Mouse (Mus musculus) testis, adult 2 months (tissue): ENCODE results near the gene Syt3. TPM values are rescaled to one million over a fixed set of nuclear protein-coding genes. Genes with fewer than 3 reads are reported as not detected.

Experiments used
- H3K27ac ChIP-seq: fragments of 200-500 bp; 2 replicates; pipeline ENCODE4 v1.5.1; 2012; ENCODE audit warnings: low read depth, low read length; ENCODE audit not compliant: control insufficient read depth, insufficient read depth
- H3K27me3 ChIP-seq: fragments of 200-500 bp; 2 replicates; pipeline ENCODE4 v1.6.1; 2012; ENCODE audit warnings: mild to moderate bottlenecking, low read length, moderate library complexity; ENCODE audit not compliant: control insufficient read depth, insufficient read depth
- H3K36me3 ChIP-seq: fragments of 200-500 bp; 2 replicates; pipeline ENCODE4 v1.6.1; 2012; ENCODE audit warnings: mild to moderate bottlenecking, low read length; ENCODE audit not compliant: control insufficient read depth, insufficient read depth
- H3K4me1 ChIP-seq: fragments of 200-500 bp; 2 replicates; pipeline ENCODE4 v1.6.1; 2012; ENCODE audit warnings: low read length; ENCODE audit not compliant: control insufficient read depth, insufficient read depth
- H3K4me3 ChIP-seq: fragments of 200-500 bp; 2 replicates; pipeline ENCODE4 v1.5.1; 2012; ENCODE audit warnings: low read depth, mild to moderate bottlenecking, low read length, moderate library complexity, mixed read lengths; ENCODE audit not compliant: control insufficient read depth
- CTCF ChIP-seq: fragments of 200-500 bp; IDR thresholded peaks from 2 replicates; pipeline ENCODE4 v1.5.1; 2012; ENCODE audit warnings: low read depth, mild to moderate bottlenecking, inconsistent platforms, low read length, moderate library complexity; ENCODE audit not compliant: control insufficient read depth, insufficient read depth, insufficient replicate concordance
- POLR2A ChIP-seq: fragments of 200-500 bp; IDR thresholded peaks from 2 replicates; pipeline ENCODE4 v1.6.1; 2012; ENCODE audit warnings: low read depth, mild to moderate bottlenecking, inconsistent platforms, low read length, moderate library complexity; ENCODE audit not compliant: control insufficient read depth
- polyA plus RNA-seq: library from polyadenylated mRNA; depleted of rRNA; stranded (reverse); fragments of >200 nt; gene quantifications from 2 replicates; pipeline ENCODE4 v1.2.3, GENCODE M21; 2012

Syt3 gene
- polyA plus RNA-seq, 1 experiment: 2.0 TPM

DNA sequence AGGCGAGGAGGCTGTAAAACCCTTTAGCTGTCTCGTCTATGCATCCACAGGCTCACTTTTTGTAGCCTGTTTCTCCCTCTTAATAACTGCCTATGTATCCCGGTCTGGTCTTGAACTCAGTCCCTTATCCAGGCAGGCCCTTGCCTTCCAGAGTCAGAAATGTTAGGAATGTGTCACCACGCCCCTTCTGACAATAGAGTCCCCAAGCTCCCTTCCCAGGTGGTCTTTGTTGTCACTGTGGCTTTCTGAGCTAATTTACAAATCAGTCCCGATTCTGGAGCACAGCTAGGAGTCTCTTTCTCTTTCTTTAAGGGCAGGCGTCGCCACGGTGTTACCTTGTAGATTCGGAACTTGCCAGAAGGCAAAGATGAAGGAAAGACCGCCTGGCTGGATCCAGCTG is 8.7 kb upstream of the Syt3 start:
- H3K4me1 ChIP-seq: peaks cover 16% of the 10 kb centered on the region
- H3K27me3 ChIP-seq: no peaks in the 10 kb centered on the region
- no peak overlapping the region; the same call in 1 of the 2 replicates for H3K27ac ChIP-seq
- TF ChIP-seq POLR2A (no peak), CTCF (no peak)
- no peaks in the 10 kb centered on the region for H3K36me3 ChIP-seq
- H3K4me3 ChIP-seq: peak overlapping the region; percentile 87

DNA sequence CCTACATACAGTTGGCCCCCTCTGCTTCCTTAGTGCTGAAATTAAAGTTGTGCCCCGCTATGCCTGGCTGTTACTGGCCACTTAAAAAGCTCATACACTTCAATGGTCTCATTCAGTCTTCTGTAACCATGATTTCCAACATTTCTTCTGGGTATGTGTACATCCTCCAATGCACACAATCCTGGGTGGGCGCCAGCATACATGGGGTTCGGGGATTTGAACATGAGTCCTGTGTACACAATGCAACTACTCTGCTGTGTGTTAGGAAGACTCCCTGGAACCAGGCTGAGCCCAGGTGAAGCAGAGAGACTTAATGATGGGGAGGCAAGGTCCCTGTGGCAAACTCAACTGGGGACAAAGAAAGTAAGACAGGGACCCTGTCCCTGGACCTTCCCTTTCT is 8.1 kb upstream of the Syt3 start:
- H3K4me3 ChIP-seq: peak overlapping the region; percentile 87

DNA sequence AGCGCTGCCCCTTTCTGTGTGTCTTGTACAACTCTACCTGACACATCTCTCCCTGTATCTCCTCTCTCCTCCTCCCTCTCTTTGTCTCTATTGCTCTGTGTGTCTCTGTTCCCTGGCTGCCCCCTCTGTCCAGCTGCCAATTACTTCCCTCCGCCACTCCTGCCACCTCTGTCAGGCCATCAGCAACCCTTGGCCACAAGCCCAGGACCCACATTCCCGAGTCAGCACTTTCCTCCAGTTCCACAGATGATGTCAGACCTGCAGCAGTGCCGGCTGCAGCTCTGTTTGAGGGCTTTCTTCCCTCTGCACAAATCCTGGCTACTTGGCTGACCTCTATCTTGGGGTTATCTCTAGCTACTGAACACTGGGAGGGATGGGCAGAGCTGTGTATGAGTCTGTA is 5.6 kb upstream of the Syt3 start:
- Histone ChIP-seq H3K27ac (no peak overlapping the region), H3K36me3 (no peaks in the 10 kb centered on the region), H3K4me3 (no peak overlapping the region), H3K27me3 (no peaks in the 10 kb centered on the region), H3K4me1 (peaks cover 12% of the 10 kb centered on the region)
- TF ChIP-seq POLR2A: no peak
- TF ChIP-seq CTCF: no peak

More for the DNA sequence above, 8.1 kb upstream of the Syt3 start:
- H3K4me1 ChIP-seq: peaks cover 15% of the 10 kb centered on the region
- TF ChIP-seq POLR2A: no peak
- no peak for TF ChIP-seq CTCF
- H3K27ac ChIP-seq: no peak overlapping the region
- H3K27me3 ChIP-seq: no peaks in the 10 kb centered on the region
- H3K36me3 ChIP-seq: no peaks in the 10 kb centered on the region

DNA sequence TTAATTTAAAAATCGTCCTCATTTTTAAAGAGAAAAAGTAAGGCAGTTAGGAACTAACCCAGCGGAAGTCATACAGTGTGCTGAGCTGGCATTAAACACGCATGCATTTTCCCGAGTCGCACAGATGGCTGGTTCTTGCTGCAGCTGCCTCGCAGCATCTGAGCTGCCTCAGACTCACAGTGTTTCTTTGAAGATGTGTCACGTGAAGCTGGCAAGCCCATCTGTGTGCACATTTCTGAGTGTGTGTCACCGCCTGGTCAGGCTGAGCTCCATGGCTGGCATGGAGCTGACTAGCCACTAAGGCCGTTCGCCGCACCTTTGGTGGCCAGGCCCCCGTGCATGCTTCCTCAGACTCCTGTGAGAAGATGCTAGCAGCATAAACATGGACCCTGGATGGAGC is 1.4 kb upstream of the Syt3 start:
- peaks cover 7% of the 10 kb centered on the region for H3K4me1 ChIP-seq
- TF ChIP-seq CTCF: no peak
- TF ChIP-seq POLR2A: no peak
- H3K27ac ChIP-seq: no peak overlapping the region
- H3K4me3 ChIP-seq: no peak overlapping the region
- H3K27me3 ChIP-seq: no peaks in the 10 kb centered on the region
- no peaks in the 10 kb centered on the region for H3K36me3 ChIP-seq

DNA sequence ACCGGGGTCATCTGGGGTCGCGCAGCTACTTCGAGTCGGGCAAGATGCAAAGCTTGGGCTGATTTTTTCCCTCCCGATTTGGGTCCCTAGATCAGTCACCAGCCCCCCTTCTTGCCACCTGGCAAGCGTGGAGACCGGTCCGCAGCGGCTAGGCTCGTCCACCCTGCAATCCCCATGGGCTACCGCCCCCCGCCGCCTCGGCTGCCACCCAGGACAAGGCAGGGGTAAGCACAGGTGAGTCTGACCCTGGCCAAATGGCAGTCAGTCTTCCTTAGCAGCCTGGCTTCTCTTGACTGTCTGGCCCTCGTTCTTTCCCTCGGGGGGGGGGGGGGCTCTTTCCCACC is 786 bp downstream of the Syt3 start:
- Histone ChIP-seq H3K27me3 (no peaks in the 10 kb centered on the region), H3K4me3 (peak overlapping the region; percentile 1), H3K36me3 (no peaks in the 10 kb centered on the region), H3K27ac (no peak overlapping the region), H3K4me1 (peaks cover 7% of the 10 kb centered on the region)
- no peak for TF ChIP-seq CTCF
- TF ChIP-seq POLR2A: no peak

GRCm38 (mm10) chr7:44385720-44386119 is 1.8 kb downstream of the Syt3 start, which contains the start of gene 1700008O03Rik:
1700008O03Rik (minus strand) TSS chr7:44385820.
- Histone ChIP-seq H3K36me3 (no peaks in the 10 kb centered on the region), H3K4me1 (peaks cover 7% of the 10 kb centered on the region), H3K27me3 (no peaks in the 10 kb centered on the region), H3K27ac (no peak within 1 kb of the TSS), H3K4me3 (peak within 1 kb of the TSS; percentile 1)
- no peak for TF ChIP-seq CTCF
- TF ChIP-seq POLR2A: no peak

- Histone ChIP-seq H3K36me3 (no peaks in the 10 kb centered on the region), H3K27me3 (no peaks in the 10 kb centered on the region), H3K4me3 (no peak overlapping the region), H3K4me1 (peaks cover 11% of the 10 kb centered on the region), H3K27ac (no peak overlapping the region)
- no peak for TF ChIP-seq CTCF
- TF ChIP-seq POLR2A: no peak
Observed at GRCm38 (mm10) chr7:44391831-44392230, 7.9 kb downstream of the Syt3 start.

DNA sequence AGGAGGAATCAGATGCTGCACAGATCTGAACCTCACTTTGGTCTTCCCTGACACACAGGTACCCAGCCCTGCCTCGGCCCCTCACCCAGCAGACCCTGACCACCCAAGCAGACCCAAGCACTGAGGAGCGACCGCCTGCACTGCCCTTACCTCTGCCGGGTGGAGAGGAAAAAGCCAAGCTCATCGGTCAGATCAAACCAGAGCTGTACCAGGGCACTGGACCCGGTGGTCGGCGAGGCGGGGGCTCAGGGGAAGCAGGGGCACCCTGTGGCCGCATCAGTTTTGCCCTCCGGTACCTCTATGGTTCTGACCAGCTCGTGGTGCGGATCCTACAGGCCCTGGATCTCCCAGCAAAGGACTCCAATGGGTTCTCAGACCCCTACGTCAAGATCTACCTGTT is 8.4 kb downstream of the Syt3 start:
- no peaks in the 10 kb centered on the region for H3K36me3 ChIP-seq
- peaks cover 11% of the 10 kb centered on the region for H3K4me1 ChIP-seq
- TF ChIP-seq POLR2A (no peak), CTCF (no peak)
- no peaks in the 10 kb centered on the region for H3K27me3 ChIP-seq
- H3K27ac ChIP-seq: no peak overlapping the region
- no peak overlapping the region for H3K4me3 ChIP-seq
